Mouse (Mus musculus) cerebellum, adult 9-10 months (tissue): Measurements from ENCODE around the gene Necab3.
A peak's percentile ranks its signal among the peaks of the same experiment; 100 is the strongest.

Experiments
- DNase-seq: peaks from one replicate; pipeline ENCODE4 v3.0.0; 2022

Necab3 gene

GRCm38 (mm10) chr2:154539720-154540119 lies 19.0 kb downstream of the Necab3 start:
- peak; percentile 56 for DNase-seq

GRCm38 (mm10) chr2:154538710-154539109 lies 20.0 kb downstream of the Necab3 start:
- DNase-seq, result no peak

DNA sequence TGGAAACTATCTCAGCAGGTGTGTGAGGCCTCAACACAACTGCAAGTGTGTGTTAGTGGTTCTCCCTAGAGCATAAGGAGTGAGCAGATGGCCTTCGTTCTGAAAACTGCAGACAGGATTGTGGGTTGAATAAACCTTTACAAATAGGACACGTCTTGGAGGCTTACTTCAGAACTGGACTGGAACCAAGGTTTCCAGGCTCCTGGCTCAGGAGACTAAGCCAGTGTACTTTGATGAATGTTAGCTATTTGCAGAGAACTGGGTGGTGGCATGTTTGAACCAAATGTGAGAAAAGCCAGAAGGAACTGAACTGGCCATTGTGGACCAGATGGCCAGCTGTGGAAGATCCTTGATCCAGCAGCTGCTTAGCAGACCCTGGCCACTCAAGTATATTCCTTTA lies 20.4 kb downstream of the Necab3 start:
- DNase-seq, result peak; percentile 68

GRCm38 (mm10) chr2:154534704-154535270 lies 23.9 kb downstream of the Necab3 start:
- no peak for DNase-seq

DNA sequence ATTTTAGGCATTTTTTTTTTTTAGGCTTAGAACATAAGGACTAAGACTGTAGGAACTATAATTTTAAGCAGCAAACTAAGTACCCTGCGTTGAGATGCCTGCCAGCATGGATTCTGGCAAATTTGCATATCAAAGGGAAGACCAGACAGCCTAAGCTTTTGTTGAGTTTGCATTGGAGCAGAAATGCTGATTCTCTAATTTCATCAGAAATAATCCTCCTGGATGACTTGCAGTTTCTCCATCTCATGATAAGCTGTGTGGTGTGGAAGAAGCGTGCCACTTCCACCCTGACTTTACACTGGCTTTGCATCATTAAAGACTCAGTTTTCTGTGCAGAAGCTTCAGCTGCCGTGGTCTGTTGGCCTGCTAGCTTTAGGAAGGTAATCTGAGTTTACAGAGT lies 25.8 kb downstream of the Necab3 start:
- DNase-seq, result no peak

- no peak for DNase-seq
Measured at GRCm38 (mm10) chr2:154526531-154526930, 32.2 kb downstream of the Necab3 start.

GRCm38 (mm10) chr2:154525285-154525684 lies 33.4 kb downstream of the Necab3 start:
- DNase-seq, result no peak

GRCm38 (mm10) chr2:154522334-154522733 lies 36.4 kb downstream of the Necab3 start:
- DNase-seq, result no peak

- no peak for DNase-seq
Measured at GRCm38 (mm10) chr2:154521449-154521848, 37.2 kb downstream of the Necab3 start.

GRCm38 (mm10) chr2:154517424-154517823 lies 41.3 kb downstream of the Necab3 start:
- no peak for DNase-seq

- no peak for DNase-seq
Measured at GRCm38 (mm10) chr2:154516944-154517343, 41.7 kb downstream of the Necab3 start.

DNA sequence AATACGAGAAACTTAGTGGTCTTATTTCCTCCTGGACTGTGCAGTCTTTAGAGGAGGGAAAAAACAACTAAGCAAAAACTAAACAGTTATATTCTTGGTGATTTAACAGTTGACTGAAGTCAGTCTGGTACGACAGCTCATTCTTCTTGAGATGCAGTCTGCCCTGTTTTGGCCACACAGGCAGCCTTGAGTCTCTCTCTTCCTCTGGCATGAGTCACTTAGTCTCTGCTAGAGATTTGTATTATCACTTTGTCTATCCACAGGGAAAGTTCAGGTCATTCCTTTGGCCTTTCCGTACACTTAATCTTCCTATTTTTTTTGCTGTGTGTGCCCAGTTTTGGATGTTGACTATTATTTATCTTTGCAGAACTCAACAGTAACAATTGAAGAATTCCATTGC lies 48.5 kb downstream of the Necab3 start:
- no peak for DNase-seq

DNA sequence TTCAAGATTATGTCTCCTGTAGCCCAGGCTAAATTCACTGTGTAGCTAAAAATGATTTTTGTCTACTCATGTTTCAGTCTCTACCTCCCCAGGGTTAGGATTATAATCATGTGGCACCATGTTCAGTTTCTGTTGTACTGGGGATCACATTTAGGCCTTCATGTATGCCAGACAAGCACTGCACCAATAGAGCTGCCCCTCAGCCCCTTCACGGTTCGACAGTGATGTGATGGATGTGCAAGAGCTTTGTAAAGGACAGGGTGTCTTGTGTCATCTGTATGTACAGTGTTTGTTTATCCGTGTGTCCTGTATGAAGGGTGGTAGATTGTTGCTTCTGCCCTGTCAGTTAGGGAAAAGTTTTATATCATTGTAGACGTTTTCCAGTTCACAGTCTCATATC lies 50.2 kb downstream of the Necab3 start:
- no peak for DNase-seq

DNA sequence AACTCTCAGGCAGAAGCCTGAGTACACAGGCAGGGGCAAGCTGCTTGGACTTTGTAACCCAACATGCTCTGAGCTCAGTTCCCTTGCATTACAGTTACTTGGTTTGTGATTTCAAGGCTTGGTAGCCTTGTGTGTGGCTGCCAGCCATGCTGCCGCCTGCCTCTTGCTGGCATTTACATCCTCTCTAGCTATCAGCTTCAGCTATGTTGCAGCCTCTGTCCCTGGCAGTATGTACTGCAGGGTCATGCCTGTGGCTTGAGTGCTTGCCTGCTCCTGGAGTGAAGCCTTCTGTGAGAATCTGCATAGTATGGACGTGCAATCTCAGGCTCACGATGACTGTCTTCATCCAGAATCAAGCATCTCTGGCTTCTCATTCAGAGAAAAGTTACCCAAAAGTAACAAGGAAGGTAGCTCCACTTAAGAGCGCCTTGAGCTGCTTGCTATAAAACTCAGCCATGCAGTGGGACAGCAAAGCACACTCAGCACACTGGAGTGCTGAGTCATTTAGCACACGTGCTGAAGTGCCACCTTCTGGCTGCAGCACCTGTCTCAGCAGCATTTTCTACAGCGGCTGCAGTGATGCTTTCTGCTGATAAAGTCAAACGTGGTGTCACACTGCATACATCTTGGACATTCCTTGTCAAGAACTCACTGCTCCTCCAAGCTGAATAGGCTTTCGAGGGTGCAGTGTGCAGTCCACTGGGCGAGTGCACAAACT lies 51.0 kb downstream of the Necab3 start:
- peak; percentile 68 for DNase-seq

DNA sequence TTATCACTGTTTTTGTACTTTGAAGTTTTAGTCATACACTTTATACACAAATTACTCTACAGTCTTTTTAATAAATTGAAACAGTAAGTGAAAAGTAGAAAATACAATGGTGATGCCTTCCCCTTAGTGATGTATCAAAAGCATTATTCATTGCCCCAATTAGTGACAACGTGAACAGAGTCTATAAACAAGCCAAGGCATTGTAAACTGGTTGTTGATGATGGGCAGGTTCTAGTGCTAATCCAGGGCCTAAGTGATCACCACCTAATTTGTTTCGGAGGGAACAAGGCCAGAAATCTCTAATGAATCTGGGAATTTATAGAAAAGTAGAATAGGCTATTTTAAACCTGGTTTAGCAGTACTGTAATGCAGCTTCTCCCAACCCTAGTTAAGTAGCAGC lies 51.6 kb downstream of the Necab3 start:
- DNase-seq, result no peak

DNA sequence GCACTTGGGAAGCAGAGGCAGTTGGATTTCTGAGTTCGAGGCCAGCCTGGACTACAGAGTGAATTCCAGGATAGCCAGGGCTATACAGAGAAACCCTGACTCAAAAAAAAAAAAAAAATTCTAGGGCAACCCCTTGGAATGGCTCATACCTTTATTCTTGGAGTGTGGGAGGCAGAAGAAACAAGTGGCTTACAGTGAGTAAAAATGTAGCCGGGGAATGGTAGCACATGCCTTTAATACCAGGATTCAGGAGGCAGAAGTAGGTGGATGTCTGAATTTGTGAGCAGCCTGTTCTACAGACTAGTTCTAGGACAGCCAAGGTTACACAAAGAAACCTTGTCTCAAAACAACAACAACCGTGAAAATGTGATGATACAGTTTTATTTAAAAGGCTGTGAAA lies 57.9 kb downstream of the Necab3 start:
- DNase-seq, result no peak

DNA sequence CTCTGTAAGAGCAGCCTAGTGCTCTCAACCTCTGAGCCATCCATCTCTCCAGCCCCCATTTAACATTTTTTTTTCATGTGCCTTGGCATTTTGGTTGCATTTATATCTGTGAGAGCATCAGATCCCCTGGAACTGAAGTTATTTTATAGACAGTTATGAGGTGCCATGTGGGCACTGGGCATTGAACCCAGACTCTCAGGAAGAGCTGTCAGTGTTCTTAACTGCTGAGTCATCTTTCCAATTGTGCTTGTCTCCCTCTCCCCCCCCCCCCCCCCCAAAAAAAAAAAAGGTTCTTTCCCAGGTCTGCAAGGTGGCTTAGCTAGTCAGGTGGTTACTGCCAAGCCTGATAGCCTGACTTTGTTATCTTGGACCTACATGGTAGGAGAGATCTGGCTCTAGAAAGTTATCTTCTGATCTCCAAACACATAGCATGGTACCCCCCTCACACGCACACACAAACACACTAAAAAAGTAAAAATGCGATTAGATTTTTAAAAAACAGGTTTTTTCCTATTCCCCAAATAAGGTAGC lies 58.9 kb downstream of the Necab3 start:
- DNase-seq, result no peak

GRCm38 (mm10) chr2:154498571-154498970 lies 60.1 kb downstream of the Necab3 start:
- peak; percentile 76 for DNase-seq

GRCm38 (mm10) chr2:154495021-154495420 lies 63.7 kb downstream of the Necab3 start:
- DNase-seq, result peak; percentile 59
